Mouse (Mus musculus) left cerebral cortex, adult 11 months (tissue): ENCODE results near the gene Ube2d2b.

Experiments
- DNase-seq: peaks from one replicate; pipeline ENCODE4 v3.0.0; 2022; ENCODE audit warnings: low spot score

Gene Ube2d2b

DNA sequence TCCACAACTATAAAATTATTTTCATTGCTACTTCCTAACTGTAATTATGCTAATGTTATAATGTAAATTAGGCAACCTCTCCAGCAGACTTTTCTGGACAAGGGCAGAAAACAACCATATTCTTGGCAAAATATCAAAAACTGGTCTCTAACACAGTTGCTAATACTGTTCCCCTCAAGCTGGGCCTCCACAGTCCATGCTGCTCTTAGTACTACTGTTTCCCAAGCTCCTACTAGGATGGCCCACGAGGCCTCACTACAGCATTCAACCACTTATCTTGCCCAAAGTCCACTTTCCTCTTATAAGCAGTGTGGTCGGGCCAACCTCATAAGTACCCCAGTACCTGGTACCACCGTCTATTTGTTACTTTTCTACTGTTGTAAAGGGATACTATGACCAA lies 24.7 kb downstream of the Ube2d2b start:
- DNase-seq, result no peak

- DNase-seq, result no peak
These were observed 25.6 kb downstream of the Ube2d2b start for GRCm38 (mm10) chr5:107855546-107855945.

- DNase-seq, result no peak
These were observed 29.1 kb downstream of the Ube2d2b start for GRCm38 (mm10) chr5:107858963-107859362.

- DNase-seq, result no peak
These were observed 34.1 kb downstream of the Ube2d2b start for GRCm38 (mm10) chr5:107863971-107864370.

GRCm38 (mm10) chr5:107866127-107867126 lies 36.5 kb downstream of the Ube2d2b start:
- DNase-seq, result no peak

- no peak for DNase-seq
These were observed 38.3 kb downstream of the Ube2d2b start for GRCm38 (mm10) chr5:107867970-107868904.

- peak; percentile 73 for DNase-seq
These were observed 39.1 kb downstream of the Ube2d2b start for GRCm38 (mm10) chr5:107868905-107869424.

DNA sequence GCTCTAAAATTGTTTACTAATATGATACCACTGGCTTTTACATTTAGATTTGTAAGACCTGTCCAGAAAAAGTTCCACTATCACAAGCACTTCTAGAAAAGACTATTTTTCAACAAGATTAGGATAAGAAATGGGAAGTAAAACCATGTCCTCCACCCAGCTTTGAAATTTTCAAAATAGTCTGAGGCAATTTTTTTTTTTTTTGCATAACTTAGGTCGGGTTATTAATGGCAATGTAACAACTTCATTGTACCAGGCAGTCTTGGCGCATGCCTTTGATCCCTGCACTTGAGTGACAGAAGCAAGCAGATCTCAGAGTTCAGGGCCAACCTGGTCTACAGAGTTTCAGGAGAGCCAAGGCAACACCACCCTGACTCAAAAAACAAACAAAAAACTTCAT lies 39.8 kb downstream of the Ube2d2b start:
- no peak for DNase-seq

DNA sequence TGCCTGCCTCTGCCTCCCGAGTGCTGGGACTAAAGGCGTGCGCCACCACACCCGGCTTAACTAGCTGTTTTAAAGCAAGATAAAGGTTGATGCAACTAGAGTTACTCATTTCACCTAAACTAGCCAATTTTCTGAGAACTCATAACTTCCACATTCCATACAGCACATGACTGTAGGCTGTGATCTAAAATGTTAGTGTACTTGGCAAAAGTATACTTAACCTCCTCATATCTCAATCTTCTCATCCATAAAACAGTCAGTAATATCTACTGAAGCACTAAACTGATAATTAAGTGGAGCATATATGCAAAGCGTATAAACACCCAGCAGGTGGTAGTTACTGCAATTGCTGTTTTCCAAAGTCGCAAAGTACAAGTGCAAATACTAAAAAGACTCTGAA lies 43.4 kb downstream of the Ube2d2b start:
- no peak for DNase-seq

DNA sequence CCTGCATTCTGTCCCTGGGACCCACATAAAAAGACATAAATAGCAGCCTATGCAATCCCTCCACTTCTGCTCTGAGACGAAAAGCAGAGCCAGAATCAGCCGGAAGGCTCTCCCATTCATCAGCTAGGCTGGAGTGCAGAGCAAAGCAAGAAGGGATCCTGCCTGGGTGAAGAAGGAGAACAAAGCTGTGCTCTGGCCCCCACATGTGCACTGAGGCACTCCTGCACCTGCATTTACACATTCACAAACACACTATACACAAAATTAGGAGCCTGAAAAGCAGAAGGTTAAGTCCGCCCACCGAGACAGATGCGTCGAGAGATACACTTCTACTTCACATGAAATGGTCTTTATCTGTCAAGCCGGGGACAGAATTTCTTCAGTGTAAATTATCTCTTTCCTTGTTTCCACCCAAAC lies 44.0 kb downstream of the Ube2d2b start:
- DNase-seq, result no peak

DNA sequence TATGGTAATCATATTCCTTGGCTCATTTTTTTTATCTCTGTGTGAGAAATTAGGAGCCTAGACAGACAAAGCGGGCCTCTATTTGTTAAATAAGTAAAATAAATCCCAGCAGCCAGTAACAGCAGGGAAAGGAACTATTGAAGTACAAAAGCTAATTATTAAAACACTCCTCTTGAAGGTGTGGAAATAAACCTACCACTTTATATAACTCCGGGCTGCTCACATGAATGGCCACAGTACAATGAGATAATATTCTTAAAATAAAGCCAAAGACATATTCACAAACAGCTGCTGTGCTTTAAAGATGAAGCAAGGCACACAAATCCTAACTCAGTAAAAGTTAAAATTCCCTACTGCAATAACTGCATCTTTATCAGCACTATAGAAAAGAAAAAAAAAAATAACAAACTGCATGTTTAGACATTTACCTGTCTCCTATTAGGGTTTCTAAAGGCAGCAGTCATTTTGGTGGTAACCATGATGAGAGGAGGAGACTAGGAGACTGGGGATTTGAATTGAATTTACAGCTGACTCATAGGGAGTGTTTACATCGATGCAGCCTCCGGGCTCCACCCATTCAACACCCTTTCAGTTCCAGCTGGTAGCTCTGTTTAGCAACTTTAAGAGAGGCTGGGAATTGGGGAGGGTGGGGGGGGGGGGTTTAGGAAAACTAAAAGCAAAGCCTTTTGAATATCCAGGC lies 44.8 kb downstream of the Ube2d2b start, which contains the start of gene Evi5:
Gene Evi5 (minus strand): TSS at position 547 of the 700 bp plus-strand sequence.
- no peak for DNase-seq

DNA sequence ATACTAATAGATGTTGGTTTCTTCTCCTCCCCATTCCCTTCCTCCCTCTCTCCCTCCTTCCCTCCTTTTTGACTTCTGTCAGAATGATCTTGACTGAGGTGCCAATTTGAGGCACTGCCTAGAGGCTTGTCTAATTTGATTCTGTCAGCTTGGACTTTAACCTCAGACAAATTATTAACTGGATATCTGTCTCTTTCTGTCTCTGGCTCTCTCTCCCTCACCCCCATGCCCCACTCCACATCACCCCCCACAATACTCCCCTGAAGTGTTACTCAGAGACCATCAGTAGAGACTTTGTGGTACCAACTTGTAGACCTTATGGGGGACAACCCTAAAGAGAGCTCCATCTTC lies 45.3 kb downstream of the Ube2d2b start:
- DNase-seq, result no peak

DNA sequence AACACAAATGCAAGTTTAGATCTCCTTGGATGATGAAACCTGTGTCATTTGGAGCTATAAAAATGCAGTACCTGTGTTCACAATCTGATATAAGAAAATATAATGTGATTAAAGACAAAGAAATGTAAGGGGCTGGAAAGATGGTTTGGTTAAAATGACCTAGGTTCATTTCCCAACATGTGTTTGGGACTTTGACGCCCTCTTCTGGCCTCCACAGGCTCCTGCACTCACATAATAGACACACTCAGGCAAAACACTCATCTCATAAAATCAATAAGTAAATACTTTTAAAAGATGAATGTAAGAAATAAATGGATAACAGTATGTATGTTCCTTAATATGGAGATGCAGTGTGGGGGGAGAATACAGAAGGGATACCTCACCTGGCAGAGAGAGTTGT lies 47.2 kb downstream of the Ube2d2b start:
- DNase-seq, result no peak

DNA sequence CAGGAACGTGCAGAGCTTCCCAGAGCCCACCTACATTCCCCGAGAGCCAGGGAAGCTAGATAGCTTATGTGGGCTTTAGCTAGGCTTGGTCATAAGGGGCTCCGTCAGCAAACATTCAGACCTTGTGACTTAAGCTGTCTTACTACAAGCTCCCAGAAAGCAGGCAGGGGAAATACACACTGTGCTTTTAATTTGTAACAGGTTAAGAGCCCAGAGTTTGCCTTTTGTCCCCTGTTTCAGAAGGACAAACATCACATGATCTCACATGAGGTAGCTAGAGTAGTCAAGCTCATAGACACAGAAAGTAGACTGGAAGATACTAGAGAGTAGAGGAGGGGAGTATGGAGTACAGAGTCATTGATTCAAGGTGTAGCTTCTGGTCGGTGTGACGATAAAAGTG lies 50.8 kb downstream of the Ube2d2b start:
- DNase-seq, result no peak
